Mouse (Mus musculus): ENCODE data around the gene Thrsp. TPM values are rescaled to one million over a fixed set of nuclear protein-coding genes. Genes with fewer than 3 reads are reported as not detected.

Thrsp gene
- total RNA-seq, 1 experiment from 2014 or later: not detected

DNA sequence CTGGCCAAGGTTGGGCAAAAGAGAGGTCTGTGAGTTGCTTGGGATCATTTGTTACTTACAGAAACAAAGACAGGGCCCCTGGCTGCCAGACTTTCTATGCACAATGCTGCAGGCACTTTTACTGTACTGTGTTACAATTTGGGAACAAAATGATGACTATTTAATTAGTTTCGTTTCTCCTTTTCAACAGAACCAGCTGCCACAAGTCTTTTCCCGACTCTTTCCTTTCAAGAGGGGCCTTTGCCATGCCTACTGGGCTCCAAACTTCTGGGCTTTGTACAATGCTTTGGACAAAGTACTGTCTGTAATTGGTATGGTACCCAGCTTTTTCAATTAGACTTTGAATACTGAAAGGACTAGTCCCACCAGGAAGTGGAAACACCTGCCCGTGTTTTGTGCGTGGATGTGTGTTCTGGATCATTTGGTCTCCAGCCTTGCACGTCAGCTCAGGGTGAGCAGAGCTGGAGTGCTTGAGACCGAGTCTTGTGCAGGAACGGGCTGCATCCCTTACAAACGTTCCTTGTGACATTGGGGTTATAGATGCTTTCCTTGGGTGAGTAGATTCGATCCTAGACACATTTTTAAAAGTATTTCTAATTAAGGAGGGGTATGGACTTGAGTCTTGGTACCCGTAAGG, 33.9 kb downstream of the Thrsp start:
- ATAC-seq (ENCODE audit: extremely low read depth, insufficient number of reproducible peaks, low FRiP score, poor library complexity, severe bottlenecking): no peak

GRCm38 (mm10) chr7:97382661-97383060, 34.9 kb downstream of the Thrsp start:
- no peak for ATAC-seq (ENCODE audit: extremely low read depth, insufficient number of reproducible peaks, low FRiP score, poor library complexity, severe bottlenecking)

DNA sequence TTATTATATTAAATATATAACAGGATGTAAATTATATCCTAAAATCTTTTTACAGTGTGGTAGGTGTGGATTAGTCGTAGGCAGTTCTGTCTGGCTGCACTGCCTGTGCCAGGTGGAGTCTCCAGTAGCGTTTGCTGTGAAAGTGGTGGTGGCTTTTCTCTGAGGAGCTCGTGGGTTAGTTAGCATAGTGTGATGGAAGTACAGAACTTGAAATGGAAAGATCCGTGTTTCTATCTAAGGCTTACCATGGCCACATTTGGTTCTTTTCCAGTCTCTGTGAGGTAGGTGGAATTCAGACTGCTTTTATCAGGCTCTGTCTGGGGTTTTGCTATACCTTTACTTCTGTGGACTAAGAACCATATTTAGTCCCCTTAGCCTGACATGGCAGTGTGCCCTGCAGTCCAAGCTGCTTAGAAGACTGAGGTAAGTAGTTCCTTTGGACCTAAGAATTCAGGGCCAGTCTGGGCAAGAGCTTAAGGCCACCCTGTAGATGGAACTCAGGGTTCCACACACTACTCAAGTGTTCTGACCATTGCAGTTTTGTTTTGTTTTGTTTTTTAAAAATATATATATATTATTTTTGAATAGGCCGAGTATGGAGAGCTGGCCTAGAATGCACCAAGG, 36.9 kb downstream of the Thrsp start:
- no peak for ATAC-seq (ENCODE audit: extremely low read depth, insufficient number of reproducible peaks, low FRiP score, poor library complexity, severe bottlenecking)

GRCm38 (mm10) chr7:97379304-97379703, 38.2 kb downstream of the Thrsp start:
- no peak for ATAC-seq (ENCODE audit: extremely low read depth, insufficient number of reproducible peaks, low FRiP score, poor library complexity, severe bottlenecking)

DNA sequence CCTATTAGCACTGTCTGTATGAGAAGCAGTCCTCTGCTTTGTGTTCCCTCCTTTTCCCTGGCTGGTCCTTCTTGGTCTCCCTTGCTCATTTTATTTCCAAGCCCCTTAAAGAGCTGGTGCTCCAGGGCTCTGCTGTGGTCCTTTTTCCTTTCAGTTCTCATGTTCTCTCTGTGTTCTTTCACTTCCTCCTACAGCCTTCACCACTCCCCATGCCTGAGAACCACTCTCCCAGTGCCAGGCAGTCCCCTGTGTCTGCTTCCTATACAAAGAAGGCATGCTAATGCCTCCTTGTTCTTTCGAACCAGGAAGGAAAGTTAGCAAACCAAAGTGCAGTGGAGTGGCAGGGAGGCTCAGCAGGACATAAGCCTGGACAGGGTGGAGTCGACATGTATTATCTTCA, 41.6 kb downstream of the Thrsp start:
- ATAC-seq (ENCODE audit: extremely low read depth, insufficient number of reproducible peaks, low FRiP score, poor library complexity, severe bottlenecking): peak; percentile 27; the same call in 1 of the 2 replicates

- ATAC-seq (ENCODE audit: extremely low read depth, insufficient number of reproducible peaks, low FRiP score, poor library complexity, severe bottlenecking): no peak
These were observed 42.4 kb downstream of the Thrsp start for GRCm38 (mm10) chr7:97375101-97375500.

DNA sequence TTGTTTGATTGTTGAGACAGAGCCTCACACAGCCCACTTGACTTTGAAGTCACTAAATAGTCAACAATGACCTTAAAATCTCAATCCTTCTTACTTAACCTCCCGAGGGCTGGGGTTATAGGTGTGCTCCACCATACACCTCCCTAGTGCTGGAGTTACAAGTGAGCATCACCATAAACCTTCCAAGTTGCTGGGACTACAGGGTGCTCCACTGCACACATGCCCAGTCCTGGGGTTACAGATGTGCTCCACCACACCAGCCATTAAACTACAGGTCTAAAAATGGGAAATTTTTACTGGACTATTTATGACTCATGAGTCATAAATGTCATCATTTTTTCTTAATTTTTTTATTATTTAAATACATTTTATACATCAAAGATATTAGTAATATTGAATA, 51.6 kb downstream of the Thrsp start:
- no peak for ATAC-seq (ENCODE audit: extremely low read depth, insufficient number of reproducible peaks, low FRiP score, poor library complexity, severe bottlenecking)

Other genes with a start within 250 kb of the Thrsp start
- 2.7 and 5.7 TPM in 2 replicates for gene Usp35, start 85.7 kb downstream of the Thrsp start, total RNA-seq (2017)
- 1.1 and 2.4 TPM in 2 replicates for gene Kctd21, start 85.4 kb downstream of the Thrsp start, total RNA-seq (2017)
- 4.8 and 7.4 TPM in 2 replicates for gene Alg8, start 46.1 kb downstream of the Thrsp start, total RNA-seq (2017)
- 31.3 and 32.9 TPM in 2 replicates for gene Ndufc2, start 17.7 kb downstream of the Thrsp start, total RNA-seq (2017)
- gene Kctd14, start 33.6 kb upstream of the Thrsp start, total RNA-seq (2017): 7.1 and 9.7 TPM in 2 replicates
- 68.8 and 73.8 TPM in 2 replicates for gene Ints4, start 63.2 kb upstream of the Thrsp start, total RNA-seq (2017)
- gene Aamdc, start 161.8 kb upstream of the Thrsp start, total RNA-seq (2017): 16.1 and 19.6 TPM in 2 replicates
- 86.8 and 100 TPM in 2 replicates for gene Rsf1, start 162.2 kb upstream of the Thrsp start, total RNA-seq (2017)